Mouse (Mus musculus) liver, postnatal 0 days (tissue): ENCODE results near the gene Rac3. TPM values are rescaled to one million over a fixed set of nuclear protein-coding genes. Genes with fewer than 3 reads are reported as not detected.

Experiments
- ATAC-seq: fragments of 200-750 bp; cut with Nextera tagmentation; 2 replicates; pipeline ENCODE4 v1.8.0; 2017; ENCODE audit warnings: mild to moderate bottlenecking, moderate library complexity
- DNase-seq: peaks from one replicate; pipeline ENCODE4 v3.0.0-alpha.2; 2016
- H3K27ac ChIP-seq: fragments of 300-500 bp; sonication (generic); 2 replicates; pipeline ENCODE4 v1.5.1; 2014; ENCODE audit warnings: antibody characterized with exemption, moderate library complexity, mild to moderate bottlenecking, low read depth
- H3K27me3 ChIP-seq: fragments of 300-500 bp; sonication (generic); 2 replicates; pipeline ENCODE4 v1.6.1; 2014; ENCODE audit warnings: low read length, control low read depth, mixed read lengths; ENCODE audit not compliant: insufficient read depth
- H3K36me3 ChIP-seq: fragments of 300-500 bp; sonication (generic); replicated peaks from 2 replicates; pipeline ENCODE4 v1.6.1; 2014; ENCODE audit warnings: mild to moderate bottlenecking, control low read depth, low read length, moderate library complexity, mixed read lengths; ENCODE audit not compliant: insufficient read depth
- H3K4me1 ChIP-seq: fragments of 300-500 bp; sonication (generic); 2 replicates; pipeline ENCODE4 v1.6.1; 2014; ENCODE audit warnings: antibody characterized with exemption, mild to moderate bottlenecking, control low read depth; ENCODE audit not compliant: insufficient read depth
- H3K4me2 ChIP-seq: fragments of 300-500 bp; sonication (generic); 2 replicates; pipeline ENCODE4 v1.6.1; 2014; ENCODE audit warnings: low read depth, mild to moderate bottlenecking, low read length, moderate library complexity, mixed read lengths
- H3K4me3 ChIP-seq: fragments of 300-500 bp; sonication (generic); 2 replicates; pipeline ENCODE4 v1.5.1; 2014; ENCODE audit warnings: low read depth, low read length
- H3K9ac ChIP-seq: fragments of 300-500 bp; sonication (generic); replicated peaks from 2 replicates; pipeline ENCODE4 v1.6.1; 2014; ENCODE audit warnings: mild to moderate bottlenecking, moderate library complexity
- H3K9me3 ChIP-seq: fragments of 300-500 bp; sonication (generic); 2 replicates; pipeline ENCODE4 v1.6.1; 2016; ENCODE audit warnings: mild to moderate bottlenecking, control low read depth, low read length, mixed read lengths
- CTCF ChIP-seq: sonication (generic); IDR thresholded peaks from 2 replicates; pipeline ENCODE4 v1.5.1; 2016; ENCODE audit warnings: antibody characterized with exemption, low read depth
- EP300 ChIP-seq: IDR thresholded peaks from 2 replicates; pipeline ENCODE4 v1.6.1; 2016; ENCODE audit warnings: antibody characterized with exemption, low read depth, mild to moderate bottlenecking
- WGBS: fragments of 180-500 bp; shearing (Covaris S2); extraction: QIAGEN DNeasy Blood & Tissue Kit; methylation state at CpG from one replicate; pipeline ENCODE4 v1.1.7; 2014; ENCODE audit not compliant: insufficient replicate concordance; 5-methylcytosine and 5-hydroxymethylcytosine counted together
- polyA plus RNA-seq: library from polyadenylated mRNA; unstranded; fragments of >200 nt; fragmentation: Nextera tagmentation; extraction: Ambion mirVana; gene quantifications from 2 replicates; pipeline ENCODE4 v1.2.1, GENCODE M21; 2015

Gene Rac3
- polyA plus RNA-seq, 1 experiment from 2014 or later, result 0.36 TPM

- no peak overlapping the region for H3K4me3 ChIP-seq
Observed at GRCm38 (mm10) chr11:120710672-120711071, 10.6 kb upstream of the Rac3 start.

GRCm38 (mm10) chr11:120711980-120712604 lies 9.2 kb upstream of the Rac3 start:
- Histone ChIP-seq H3K4me3 (no peak overlapping the region), H3K9me3 (no peaks in the 10 kb centered on the region), H3K9ac (peak overlapping the region; percentile 70; the same call in 1 of the 2 replicates), H3K4me1 (peaks cover 15% of the 10 kb centered on the region), H3K27me3 (no peaks in the 10 kb centered on the region), H3K4me2 (peak overlapping the region; percentile 99; the same call in 1 of the 2 replicates), H3K27ac (no peak overlapping the region), H3K36me3 (peaks cover 9% of the 10 kb centered on the region; the same call in 1 of the 2 replicates)
- ATAC-seq, result no peak
- DNase-seq, result no peak
- TF ChIP-seq EP300 (no peak), CTCF (no peak)
- WGBS, result 70% methylated on average over 8 of the region's 8 CpGs

More at GRCm38 (mm10) chr11:120710672-120711071, 10.6 kb upstream of the Rac3 start:
- Histone ChIP-seq H3K27ac (no peak overlapping the region), H3K9me3 (no peaks in the 10 kb centered on the region), H3K9ac (no peak overlapping the region), H3K27me3 (no peaks in the 10 kb centered on the region), H3K36me3 (peaks cover 9% of the 10 kb centered on the region; the same call in 1 of the 2 replicates), H3K4me2 (no peak overlapping the region), H3K4me1 (peaks cover 15% of the 10 kb centered on the region)
- TF ChIP-seq EP300 (no peak), CTCF (no peak)
- DNase-seq (no peak), ATAC-seq (no peak)
- WGBS, result 77% methylated on average over 5 of the region's 5 CpGs

GRCm38 (mm10) chr11:120712771-120713568 lies 8.3 kb upstream of the Rac3 start:
- ATAC-seq, result peak; percentile 24
- H3K9me3 ChIP-seq, result no peaks in the 10 kb centered on the region
- H3K27ac ChIP-seq, result peak overlapping the region; percentile 84
- peak; percentile 82 for TF ChIP-seq CTCF
- TF ChIP-seq EP300, result no peak
- DNase-seq, result peak; percentile 86
- H3K36me3 ChIP-seq, result peaks cover 10% of the 10 kb centered on the region
- no peaks in the 10 kb centered on the region for H3K27me3 ChIP-seq
- peak overlapping the region; percentile 67 for H3K4me3 ChIP-seq
- WGBS, result under 1% methylated on average over 38 of the region's 38 CpGs
- H3K4me1 ChIP-seq, result peaks cover 15% of the 10 kb centered on the region
- peak overlapping the region; percentile 70 for H3K9ac ChIP-seq
- H3K4me2 ChIP-seq, result peak overlapping the region; percentile 99

GRCm38 (mm10) chr11:120713580-120714518 lies 7.4 kb upstream of the Rac3 start, which contains the start of the genes Cenpx and Lrrc45:
Gene Cenpx (minus strand): TSS chr11:120713738.
Gene Lrrc45 (plus strand): TSS chr11:120713925.
- peak within 1 kb of the TSS; percentile 99 for H3K4me2 ChIP-seq
- H3K27ac ChIP-seq, result peak within 1 kb of the TSS; percentile 84
- DNase-seq (peak; percentile 96), ATAC-seq (peak; percentile 95)
- peaks cover 18% of the 10 kb centered on the region for H3K36me3 ChIP-seq
- no peaks in the 10 kb centered on the region for H3K9me3 ChIP-seq
- H3K27me3 ChIP-seq, result no peaks in the 10 kb centered on the region
- peak within 1 kb of the TSS; percentile 70 for H3K9ac ChIP-seq
- TF ChIP-seq EP300 (no peak), CTCF (no peak)
- WGBS, result 2% methylated on average over 52 of the region's 53 CpGs
- peaks cover 15% of the 10 kb centered on the region for H3K4me1 ChIP-seq
- peak within 1 kb of the TSS; percentile 67 for H3K4me3 ChIP-seq

GRCm38 (mm10) chr11:120714546-120714945 lies 6.7 kb upstream of the Rac3 start:
- H3K27ac ChIP-seq, result no peak overlapping the region
- no peak for TF ChIP-seq EP300
- no peak for TF ChIP-seq CTCF
- H3K4me1 ChIP-seq, result peaks cover 15% of the 10 kb centered on the region
- H3K27me3 ChIP-seq, result no peaks in the 10 kb centered on the region
- DNase-seq, result no peak
- H3K9ac ChIP-seq, result peak overlapping the region; percentile 62
- H3K36me3 ChIP-seq, result peaks cover 14% of the 10 kb centered on the region
- peak overlapping the region; percentile 99 for H3K4me2 ChIP-seq
- WGBS, result 38% methylated on average over 10 of the region's 10 CpGs
- ATAC-seq, result no peak
- no peaks in the 10 kb centered on the region for H3K9me3 ChIP-seq
- H3K4me3 ChIP-seq, result peak overlapping the region; percentile 67
